Mouse (Mus musculus) kidney, adult 2 months (tissue): Measurements from ENCODE around the gene Gxylt2. TPM values are rescaled to one million over a fixed set of nuclear protein-coding genes. Genes with fewer than 3 reads are reported as not detected.
A peak's percentile ranks its signal among the peaks of the same experiment; 100 is the strongest.

Source experiments
- DNase-seq: peaks from one replicate; pipeline ENCODE4 v3.0.0; 2021
- H3K27ac ChIP-seq: fragments of 200-500 bp; 2 replicates; pipeline ENCODE4 v1.5.1; 2012; ENCODE audit warnings: low read depth, low read length, control low read depth, inconsistent platforms; ENCODE audit not compliant: insufficient read depth
- H3K27me3 ChIP-seq: fragments of 200-500 bp; replicated peaks from 2 replicates; pipeline ENCODE4 v1.6.1; 2012; ENCODE audit warnings: mild to moderate bottlenecking, moderate library complexity, low read length, inconsistent platforms; ENCODE audit not compliant: control insufficient read depth, insufficient read depth
- H3K36me3 ChIP-seq: fragments of 200-500 bp; 2 replicates; pipeline ENCODE4 v1.6.1; 2012; ENCODE audit warnings: mild to moderate bottlenecking, moderate library complexity, low read length, inconsistent platforms; ENCODE audit not compliant: control insufficient read depth, insufficient read depth
- H3K4me1 ChIP-seq: fragments of 200-500 bp; 2 replicates; pipeline ENCODE4 v1.6.1; 2011; ENCODE audit warnings: low read length; ENCODE audit not compliant: control insufficient read depth, insufficient read depth
- H3K4me3 ChIP-seq: fragments of 200-500 bp; 2 replicates; pipeline ENCODE4 v1.5.1; 2011; ENCODE audit warnings: mild to moderate bottlenecking, low read depth, low read length, control low read depth; ENCODE audit not compliant: insufficient read depth
- CTCF ChIP-seq: fragments of 200-500 bp; conservative IDR thresholded peaks from 2 replicates; pipeline ENCODE4 v1.5.1; 2011; ENCODE audit warnings: low read depth, mild to moderate bottlenecking, control low read depth, low read length, moderate library complexity, mixed read lengths; ENCODE audit not compliant: insufficient read depth, insufficient read length
- POLR2A ChIP-seq: fragments of 200-500 bp; IDR thresholded peaks from one replicate; pipeline ENCODE4 v1.6.1; 2011; ENCODE audit warnings: low read depth, low read length, control low read depth
- WGBS: fragments of 180-500 bp; shearing (Covaris S2); methylation state at CpG from one replicate; pipeline ENCODE4 v1.1.7; 2018; 5-methylcytosine and 5-hydroxymethylcytosine counted together
- polyA plus RNA-seq: library from polyadenylated mRNA; depleted of rRNA; stranded (reverse); fragments of >200 nt; gene quantifications from 2 replicates; pipeline ENCODE4 v1.2.3, GENCODE M21; 2012

Gxylt2 gene
- polyA plus RNA-seq, 1 experiment, result 0.66 TPM

GRCm38 (mm10) chr6:100828565-100828964 lies 124.0 kb downstream of the Gxylt2 start:
- no peaks in the 10 kb centered on the region for H3K27me3 ChIP-seq
- H3K4me3 ChIP-seq, result no peak overlapping the region
- peaks cover 7% of the 10 kb centered on the region; the same call in 1 of the 2 replicates for H3K4me1 ChIP-seq
- TF ChIP-seq CTCF (no peak), POLR2A (no peak)
- H3K36me3 ChIP-seq, result no peaks in the 10 kb centered on the region
- no peak for DNase-seq
- H3K27ac ChIP-seq, result no peak overlapping the region
- WGBS, result 87% methylated on average over 7 of the region's 7 CpGs

- Histone ChIP-seq H3K36me3 (no peaks in the 10 kb centered on the region), H3K4me1 (peaks cover 5% of the 10 kb centered on the region; the same call in 1 of the 2 replicates), H3K27me3 (no peaks in the 10 kb centered on the region), H3K4me3 (no peak overlapping the region), H3K27ac (no peak overlapping the region)
- 67% methylated on average over 5 of the region's 5 CpGs for WGBS
- TF ChIP-seq POLR2A, result no peak
- TF ChIP-seq CTCF, result no peak
- no peak for DNase-seq
These were observed 125.2 kb downstream of the Gxylt2 start for GRCm38 (mm10) chr6:100829770-100830169.

- Histone ChIP-seq H3K36me3 (peaks cover 1% of the 10 kb centered on the region; the same call in 1 of the 2 replicates), H3K4me1 (peaks cover 12% of the 10 kb centered on the region; the same call in 1 of the 2 replicates), H3K27ac (no peak overlapping the region), H3K27me3 (no peaks in the 10 kb centered on the region), H3K4me3 (no peak overlapping the region)
- TF ChIP-seq CTCF, result no peak
- no peak for DNase-seq
- WGBS, result 86% methylated on average over 3 of the region's 3 CpGs
These were observed 126.7 kb downstream of the Gxylt2 start for GRCm38 (mm10) chr6:100831188-100831587.

- no peak for DNase-seq
These were observed 127.2 kb downstream of the Gxylt2 start for GRCm38 (mm10) chr6:100831751-100832150.

GRCm38 (mm10) chr6:100833355-100833754 lies 128.8 kb downstream of the Gxylt2 start, which contains the start of gene Ppp4r2:
TSS of gene Ppp4r2 (plus strand) at chr6:100833622.
- Histone ChIP-seq H3K4me1 (peaks cover 10% of the 10 kb centered on the region; the same call in 1 of the 2 replicates), H3K4me3 (peak within 1 kb of the TSS; percentile 97), H3K27me3 (no peaks in the 10 kb centered on the region), H3K27ac (peak within 1 kb of the TSS; percentile 77), H3K36me3 (peaks cover 10% of the 10 kb centered on the region)
- TF ChIP-seq CTCF (no peak), POLR2A (no peak)
- peak; percentile 94 for DNase-seq
- 2% methylated on average over 48 of the region's 50 CpGs for WGBS

More at GRCm38 (mm10) chr6:100831751-100832150, 127.2 kb downstream of the Gxylt2 start:
- TF ChIP-seq POLR2A (no peak), CTCF (no peak)
- Histone ChIP-seq H3K4me3 (no peak overlapping the region), H3K27me3 (no peaks in the 10 kb centered on the region), H3K4me1 (peaks cover 8% of the 10 kb centered on the region; the same call in 1 of the 2 replicates), H3K36me3 (peaks cover 4% of the 10 kb centered on the region), H3K27ac (no peak overlapping the region)
- 82% methylated on average over 6 of the region's 6 CpGs for WGBS

GRCm38 (mm10) chr6:100833811-100834481 lies 129.4 kb downstream of the Gxylt2 start:
- peak; percentile 55 for DNase-seq
- Histone ChIP-seq H3K4me1 (peaks cover 10% of the 10 kb centered on the region; the same call in 1 of the 2 replicates), H3K4me3 (peak overlapping the region; percentile 97), H3K27ac (peak overlapping the region; percentile 77; the same call in 1 of the 2 replicates), H3K36me3 (peaks cover 10% of the 10 kb centered on the region), H3K27me3 (no peaks in the 10 kb centered on the region)
- WGBS, result under 1% methylated on average over 68 of the region's 72 CpGs
- TF ChIP-seq CTCF, result no peak
- TF ChIP-seq POLR2A, result no peak

- Histone ChIP-seq H3K27me3 (no peaks in the 10 kb centered on the region), H3K36me3 (peaks cover 10% of the 10 kb centered on the region), H3K4me3 (peak overlapping the region; percentile 97), H3K27ac (no peak overlapping the region; the same call in 1 of the 2 replicates), H3K4me1 (peaks cover 10% of the 10 kb centered on the region; the same call in 1 of the 2 replicates)
- 32% methylated on average over 9 of the region's 9 CpGs for WGBS
- DNase-seq, result no peak
- no peak for TF ChIP-seq POLR2A
- TF ChIP-seq CTCF, result no peak
These were observed 130.1 kb downstream of the Gxylt2 start for GRCm38 (mm10) chr6:100834489-100835160.
